Mouse (Mus musculus) yolk sac, embryonic 10.5 days (tissue): ENCODE results near the gene Ambp.

ENCODE experiments used
- DNase-seq: peaks from one replicate; pipeline ENCODE4 v3.0.0-alpha.2; 2017; ENCODE audit warnings: low spot score

Gene Ambp

GRCm38 (mm10) chr4:63118639-63119437 lies 35.8 kb downstream of the Ambp start:
- DNase-seq: peak; percentile 61

- no peak for DNase-seq
Measured at GRCm38 (mm10) chr4:63105651-63106050, 48.9 kb downstream of the Ambp start.

- DNase-seq: no peak
Measured at GRCm38 (mm10) chr4:63102025-63102424, 52.6 kb downstream of the Ambp start.

- DNase-seq: no peak
Measured at GRCm38 (mm10) chr4:63100478-63100877, 54.1 kb downstream of the Ambp start.

- DNase-seq: no peak
Measured at GRCm38 (mm10) chr4:63097603-63098002, 57.0 kb downstream of the Ambp start.
